Mouse (Mus musculus): ENCODE data around the gene Orai2. TPM values are rescaled to one million over a fixed set of nuclear protein-coding genes. Genes with fewer than 3 reads are reported as not detected.
"Not testable (repeated sequence)": the region's sequence is repeated elsewhere in the genome, so short reads cannot be mapped to it uniquely, and the experiment has no call there.

Gene Orai2
- total RNA-seq, 2 experiments from 2014 or later: 54.3 to 56.1 TPM

- intact Hi-C loops (cut with DNase I): no loop called here
- no peak for DNase-seq (ENCODE audit: low spot score in 2 of 2)
Observed at GRCm38 (mm10) chr5:136181197-136181596, 10.7 kb upstream of the Orai2 start.

- intact Hi-C loops (cut with DNase I): no loop called here
- DNase-seq (ENCODE audit: low spot score in 2 of 2): no peak
Observed at GRCm38 (mm10) chr5:136179594-136179993, 9.1 kb upstream of the Orai2 start.

- DNase-seq (ENCODE audit: low spot score in 2 of 2): peak; percentile 70 to 77
- intact Hi-C loops (cut with DNase I): no loop called here
Observed at GRCm38 (mm10) chr5:136173606-136174463, 3.3 kb upstream of the Orai2 start.

GRCm38 (mm10) chr5:136172939-136173338, 2.4 kb upstream of the Orai2 start:
- intact Hi-C loops (cut with DNase I): no loop called here
- DNase-seq (ENCODE audit: low spot score in 2 of 2): no peak

GRCm38 (mm10) chr5:136171363-136172341, 1.1 kb upstream of the Orai2 start:
- intact Hi-C loops (cut with DNase I): no loop called here
- no peak for DNase-seq (ENCODE audit: low spot score in 2 of 2)

GRCm38 (mm10) chr5:136169626-136170511, 644 bp downstream of the Orai2 start:
- intact Hi-C loops (cut with DNase I): no loop called here
- peak; percentile 38 to 67 for DNase-seq (ENCODE audit: low spot score in 2 of 2)

GRCm38 (mm10) chr5:136168071-136168470, 2.4 kb downstream of the Orai2 start:
- DNase-seq (ENCODE audit: low spot score in 2 of 2): no peak
- intact Hi-C loops (cut with DNase I): no loop called here

GRCm38 (mm10) chr5:136167296-136167695, 3.2 kb downstream of the Orai2 start:
- intact Hi-C loops (cut with DNase I): no loop called here

GRCm38 (mm10) chr5:136165246-136165645, 5.3 kb downstream of the Orai2 start:
- intact Hi-C loops (cut with DNase I): no loop called here
- no peak for DNase-seq (ENCODE audit: low spot score in 2 of 2)

More at GRCm38 (mm10) chr5:136167296-136167695, 3.2 kb downstream of the Orai2 start:
- DNase-seq (ENCODE audit: low spot score in 2 of 2): no peak

GRCm38 (mm10) chr5:136163807-136164474, 6.6 kb downstream of the Orai2 start:
- intact Hi-C loops (cut with DNase I): no loop called here
- DNase-seq (ENCODE audit: low spot score in 2 of 2): no peak

- intact Hi-C loops (cut with DNase I): not testable (repeated sequence)
Observed at GRCm38 (mm10) chr5:136160084-136160483, 10.4 kb downstream of the Orai2 start.

GRCm38 (mm10) chr5:136155399-136155798, 15.1 kb downstream of the Orai2 start:
- intact Hi-C loops (cut with DNase I): no loop called here
- no peak for DNase-seq (ENCODE audit: low spot score in 2 of 2)

More at GRCm38 (mm10) chr5:136160084-136160483, 10.4 kb downstream of the Orai2 start:
- DNase-seq (ENCODE audit: low spot score in 2 of 2): not testable (repeated sequence)

- no peak for DNase-seq (ENCODE audit: low spot score in 2 of 2)
- intact Hi-C loops (cut with DNase I): no loop called here
Observed at GRCm38 (mm10) chr5:136152365-136152764, 18.1 kb downstream of the Orai2 start.

- DNase-seq (ENCODE audit: low spot score in 2 of 2); intact Hi-C loops (cut with DNase I): not testable (repeated sequence)
Observed at GRCm38 (mm10) chr5:136149134-136149576, 21.4 kb downstream of the Orai2 start.

- intact Hi-C loops (cut with DNase I): no loop called here
- DNase-seq (ENCODE audit: low spot score in 2 of 2): no peak
Observed at GRCm38 (mm10) chr5:136147704-136148103, 22.8 kb downstream of the Orai2 start.

GRCm38 (mm10) chr5:136146936-136147335, 23.6 kb downstream of the Orai2 start:
- no peak for DNase-seq (ENCODE audit: low spot score in 2 of 2)
- intact Hi-C loops (cut with DNase I): no loop called here

GRCm38 (mm10) chr5:136144606-136145430, 25.7 kb downstream of the Orai2 start:
- intact Hi-C loops (cut with DNase I): no loop called here
- DNase-seq (ENCODE audit: low spot score in 2 of 2): no peak

Measured in left cerebral cortex, postnatal 14 days (tissue).